Mouse (Mus musculus) MEL (cell line): ENCODE measurements around the gene Egfl7.

Source experiments
- CTCF ChIP-seq, 3 experiments: IDR thresholded peaks in 2 of 3; conservative IDR thresholded peaks in 1 of 3; 2 replicates each; pipeline ENCODE4 v1.5.1; 2011 to 2012; ENCODE audit warnings: low read length in 3 of 3, low read depth in 2 of 3, mild to moderate bottlenecking in 2 of 3, improper control_type of control experiment in 1 of 3, inconsistent platforms in 1 of 3, mixed read lengths in 1 of 3, moderate library complexity in 1 of 3; ENCODE audit not compliant: control insufficient read depth in 1 of 3, insufficient read depth in 1 of 3, poor library complexity in 1 of 3, severe bottlenecking in 1 of 3
- E2F4 ChIP-seq: IDR thresholded peaks from 2 replicates; pipeline ENCODE4 v1.6.1; 2011; ENCODE audit warnings: low read depth, low read length, improper control_type of control experiment, borderline replicate concordance
- EP300 ChIP-seq, 2 experiments: IDR thresholded peaks; 2 replicates each; pipeline ENCODE4 v1.6.1; 2011; ENCODE audit warnings: improper control_type of control experiment in 2 of 2, low read length in 2 of 2, low read depth in 1 of 2, mild to moderate bottlenecking in 1 of 2
- HCFC1 ChIP-seq: IDR thresholded peaks from 2 replicates; pipeline ENCODE4 v1.6.1; 2012; ENCODE audit warnings: low read depth, mild to moderate bottlenecking, inconsistent platforms, low read length, improper control_type of control experiment, moderate library complexity
- MEF2A ChIP-seq: IDR thresholded peaks from 2 replicates; pipeline ENCODE4 v1.6.1; 2014; ENCODE audit warnings: low read depth, mild to moderate bottlenecking, inconsistent platforms, low read length, improper control_type of control experiment; ENCODE audit not compliant: poor library complexity, insufficient replicate concordance, severe bottlenecking; ENCODE audit errors: extremely low read depth
- ZKSCAN1 ChIP-seq: IDR thresholded peaks from 2 replicates; pipeline ENCODE4 v1.6.1; 2012; ENCODE audit warnings: low read depth, mild to moderate bottlenecking, inconsistent platforms, low read length, improper control_type of control experiment, moderate library complexity

- TF ChIP-seq CTCF (IDR thresholded peaks at IDR 0.05 in 2 of 3, conservative IDR thresholded peaks at IDR 0.05 in 1 of 3; ENCODE audit: control insufficient read depth in 1 of 3, insufficient read depth in 1 of 3, low read depth in 2 of 3, low read length in 3 of 3, poor library complexity in 1 of 3, severe bottlenecking in 1 of 3) (no peak), MEF2A (no peak), ZKSCAN1 (no peak), E2F4 (no peak), EP300 (IDR thresholded peaks at IDR 0.05; ENCODE audit: low read depth in 1 of 2, low read length in 2 of 2) (no peak), HCFC1 (no peak)
Observed at GRCm38 (mm10) chr2:26547481-26547880, 32.3 kb upstream of the Egfl7 start.
